Mouse (Mus musculus) myocyte (in vitro differentiated cells): ENCODE results near the gene Disp1. TPM values are rescaled to one million over a fixed set of nuclear protein-coding genes. Genes with fewer than 3 reads are reported as not detected.
A peak's percentile ranks its signal among the peaks of the same experiment; 100 is the strongest.

Experiments
- H3K27me3 ChIP-seq: one replicate; pipeline ENCODE4 v1.6.1; 2011; ENCODE audit not compliant: control insufficient read depth, insufficient read depth, insufficient read length
- H3K36me3 ChIP-seq: one replicate; pipeline ENCODE4 v1.6.1; 2011; ENCODE audit not compliant: control insufficient read depth, insufficient read depth
- H3K4me2 ChIP-seq: one replicate; pipeline ENCODE4 v1.6.1; 2011; ENCODE audit warnings: low read depth, control low read depth
- H3K4me3 ChIP-seq: one replicate; pipeline ENCODE4 v1.5.1; 2011; ENCODE audit warnings: mild to moderate bottlenecking, control low read depth, moderate library complexity
- H3K79me2 ChIP-seq: one replicate; pipeline ENCODE4 v1.6.1; 2011; ENCODE audit not compliant: control insufficient read depth, insufficient read depth
- H3ac ChIP-seq: one replicate; pipeline ENCODE4 v1.6.1; 2011; ENCODE audit not compliant: control insufficient read depth, insufficient read length
- CEBPB ChIP-seq: IDR thresholded peaks from 2 replicates; pipeline ENCODE4 v1.6.1; 2011; ENCODE audit warnings: mild to moderate bottlenecking, moderate library complexity; ENCODE audit not compliant: poor library complexity, insufficient read depth, severe bottlenecking
- E2F4 ChIP-seq: IDR thresholded peaks from one replicate; pipeline ENCODE4 v1.6.1; 2011; ENCODE audit warnings: mild to moderate bottlenecking, control low read depth, moderate library complexity; ENCODE audit not compliant: insufficient read depth
- MAX ChIP-seq: IDR thresholded peaks from one replicate; pipeline ENCODE4 v1.6.1; 2011; ENCODE audit warnings: low read depth, mild to moderate bottlenecking, control low read depth
- MYOD1 ChIP-seq, 3 experiments: IDR thresholded peaks; one replicate each; pipeline ENCODE4 v1.6.1; 2011; ENCODE audit warnings: control low read depth in 2 of 3, low read depth in 2 of 3, mild to moderate bottlenecking in 2 of 3, moderate library complexity in 1 of 3; ENCODE audit not compliant: insufficient read length in 2 of 3, control insufficient read depth in 1 of 3
- MYOG ChIP-seq, 3 experiments: IDR thresholded peaks; one replicate each; pipeline ENCODE4 v1.6.1; 2011; ENCODE audit warnings: control low read depth in 2 of 3, low read depth in 2 of 3, mild to moderate bottlenecking in 2 of 3; ENCODE audit not compliant: insufficient read length in 2 of 3, control insufficient read depth in 1 of 3, insufficient read depth in 1 of 3
- POLR2A ChIP-seq: IDR thresholded peaks from one replicate; pipeline ENCODE4 v1.6.1; 2011; ENCODE audit warnings: low read depth, mild to moderate bottlenecking, control low read depth, moderate library complexity; ENCODE audit not compliant: insufficient read length
- POLR2AphosphoS2 ChIP-seq: IDR thresholded peaks from one replicate; pipeline ENCODE4 v1.6.1; 2011; ENCODE audit warnings: low read depth, control low read depth; ENCODE audit not compliant: insufficient read length
- REST ChIP-seq: IDR thresholded peaks from one replicate; pipeline ENCODE4 v1.6.1; 2011; ENCODE audit warnings: mild to moderate bottlenecking, control low read depth, moderate library complexity; ENCODE audit not compliant: insufficient read depth, insufficient read length
- SRF ChIP-seq: IDR thresholded peaks from one replicate; pipeline ENCODE4 v1.6.1; 2011; ENCODE audit warnings: low read depth; ENCODE audit not compliant: control insufficient read depth, insufficient read length
- TCF12 ChIP-seq: IDR thresholded peaks from one replicate; pipeline ENCODE4 v1.6.1; 2011; ENCODE audit warnings: mild to moderate bottlenecking, control low read depth; ENCODE audit not compliant: poor library complexity, insufficient read depth, severe bottlenecking
- TCF3 ChIP-seq: IDR thresholded peaks from one replicate; pipeline ENCODE4 v1.6.1; 2011; ENCODE audit warnings: low read depth, control low read depth; ENCODE audit not compliant: insufficient read length
- USF1 ChIP-seq: IDR thresholded peaks from one replicate; pipeline ENCODE4 v1.6.1; 2011; ENCODE audit warnings: low read depth, mild to moderate bottlenecking, control low read depth, moderate library complexity
- polyA plus RNA-seq: library from polyadenylated mRNA; unstranded; fragments of >200 nt; fragmentation: generic; extraction: Trizol; gene quantifications from one replicate; pipeline ENCODE4 v1.2.1, GENCODE M21; 2012; ENCODE audit warnings: missing spikeins

Gene Disp1
- polyA plus RNA-seq, 1 experiment, result 23.5 TPM

DNA sequence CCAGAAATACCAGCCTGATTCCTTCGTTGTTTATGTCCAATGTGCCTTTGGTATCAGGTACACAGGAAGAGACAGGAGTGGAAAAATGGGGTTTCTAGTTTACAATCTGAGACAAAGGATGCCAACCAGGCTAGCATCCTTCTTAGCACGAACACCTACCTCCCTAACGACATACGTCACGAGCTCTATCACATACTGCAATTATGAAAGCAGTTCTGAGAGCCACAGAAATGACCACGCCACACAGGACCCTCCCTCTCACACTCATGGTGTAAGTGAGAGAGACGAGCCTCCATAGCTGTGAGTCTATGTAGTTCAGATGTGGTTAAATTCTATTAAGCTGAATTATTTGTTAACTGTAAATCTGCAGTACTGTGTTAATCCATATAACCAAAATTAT, 78.1 kb downstream of the Disp1 start:
- TF ChIP-seq MYOD1 (IDR thresholded peaks at IDR 0.05; ENCODE audit: control insufficient read depth in 1 of 3, insufficient read length in 2 of 3, low read depth in 2 of 3) (no peak), USF1 (no peak), MAX (no peak), REST (no peak), TCF3 (no peak), SRF (no peak), MYOG (IDR thresholded peaks at IDR 0.05; ENCODE audit: control insufficient read depth in 1 of 3, insufficient read depth in 1 of 3, insufficient read length in 2 of 3, low read depth in 2 of 3) (no peak)
- no peak overlapping the region for H3K4me3 ChIP-seq
- H3K36me3 ChIP-seq, result no peaks in the 10 kb centered on the region
- no peaks in the 10 kb centered on the region for H3K27me3 ChIP-seq
- no peak overlapping the region for H3ac ChIP-seq
- no peak overlapping the region for H3K4me2 ChIP-seq
- peaks cover 89% of the 10 kb centered on the region for H3K79me2 ChIP-seq

DNA sequence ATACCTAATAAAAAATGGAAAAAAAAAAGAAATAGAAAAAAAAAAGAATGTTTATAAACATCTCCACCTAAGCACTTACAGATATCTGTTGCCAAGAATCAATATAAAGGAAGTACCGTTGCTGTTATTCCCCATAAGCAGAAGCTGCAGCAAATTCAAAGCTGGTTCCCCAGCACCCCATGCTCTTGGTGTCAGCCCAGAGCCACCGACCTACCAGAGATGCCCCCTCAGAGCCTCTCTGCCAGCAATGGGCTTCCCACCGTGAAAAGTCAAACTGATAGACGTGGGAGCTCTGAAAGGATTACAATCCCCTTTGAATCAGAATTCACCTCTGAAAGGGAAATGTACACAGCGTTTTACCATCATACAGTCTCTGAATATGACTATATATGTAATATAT, 78.8 kb downstream of the Disp1 start:
- Histone ChIP-seq H3ac (no peak overlapping the region), H3K4me3 (no peak overlapping the region), H3K27me3 (no peaks in the 10 kb centered on the region), H3K4me2 (no peak overlapping the region), H3K79me2 (peaks cover 96% of the 10 kb centered on the region), H3K36me3 (no peaks in the 10 kb centered on the region)
- TF ChIP-seq SRF (no peak), CEBPB (no peak), USF1 (no peak), POLR2A (no peak), E2F4 (no peak), POLR2AphosphoS2 (no peak), MYOG (IDR thresholded peaks at IDR 0.05; ENCODE audit: control insufficient read depth in 1 of 3, insufficient read depth in 1 of 3, insufficient read length in 2 of 3, low read depth in 2 of 3) (no peak), TCF12 (no peak), TCF3 (no peak), MAX (no peak), REST (no peak), MYOD1 (IDR thresholded peaks at IDR 0.05; ENCODE audit: control insufficient read depth in 1 of 3, insufficient read length in 2 of 3, low read depth in 2 of 3) (no peak)

DNA sequence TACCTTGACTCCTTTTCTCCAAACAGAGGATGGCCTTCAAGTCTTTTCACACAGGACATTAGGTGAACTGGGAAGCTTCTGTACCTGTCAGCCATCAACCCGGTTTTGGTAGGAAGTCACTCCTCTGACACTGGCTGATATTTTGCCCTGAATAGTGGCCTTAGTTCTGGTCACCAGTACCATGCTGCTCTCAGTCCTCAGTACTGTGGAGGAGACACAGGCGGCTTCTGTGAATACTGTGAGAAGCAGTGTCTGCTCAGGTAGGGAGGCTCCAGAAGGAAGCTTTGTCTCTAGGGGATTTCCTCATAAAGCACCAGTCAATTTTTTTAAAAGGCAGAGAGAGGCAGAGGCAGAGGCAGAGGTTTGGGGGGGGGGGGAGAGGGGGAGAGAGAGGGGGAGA, 80.0 kb downstream of the Disp1 start:
- Histone ChIP-seq H3K4me2 (no peak overlapping the region), H3K4me3 (no peak overlapping the region), H3K27me3 (no peaks in the 10 kb centered on the region), H3ac (no peak overlapping the region), H3K79me2 (peaks cover 100% of the 10 kb centered on the region), H3K36me3 (no peaks in the 10 kb centered on the region)
- no peak for TF ChIP-seq SRF
- TF ChIP-seq REST, result no peak
- no peak for TF ChIP-seq MYOD1 (IDR thresholded peaks at IDR 0.05; ENCODE audit: control insufficient read depth in 1 of 3, insufficient read length in 2 of 3, low read depth in 2 of 3)
- no peak for TF ChIP-seq CEBPB
- TF ChIP-seq POLR2AphosphoS2, result no peak
- no peak for TF ChIP-seq POLR2A
- no peak for TF ChIP-seq E2F4
- TF ChIP-seq TCF3, result no peak
- no peak for TF ChIP-seq MAX
- TF ChIP-seq USF1, result no peak

DNA sequence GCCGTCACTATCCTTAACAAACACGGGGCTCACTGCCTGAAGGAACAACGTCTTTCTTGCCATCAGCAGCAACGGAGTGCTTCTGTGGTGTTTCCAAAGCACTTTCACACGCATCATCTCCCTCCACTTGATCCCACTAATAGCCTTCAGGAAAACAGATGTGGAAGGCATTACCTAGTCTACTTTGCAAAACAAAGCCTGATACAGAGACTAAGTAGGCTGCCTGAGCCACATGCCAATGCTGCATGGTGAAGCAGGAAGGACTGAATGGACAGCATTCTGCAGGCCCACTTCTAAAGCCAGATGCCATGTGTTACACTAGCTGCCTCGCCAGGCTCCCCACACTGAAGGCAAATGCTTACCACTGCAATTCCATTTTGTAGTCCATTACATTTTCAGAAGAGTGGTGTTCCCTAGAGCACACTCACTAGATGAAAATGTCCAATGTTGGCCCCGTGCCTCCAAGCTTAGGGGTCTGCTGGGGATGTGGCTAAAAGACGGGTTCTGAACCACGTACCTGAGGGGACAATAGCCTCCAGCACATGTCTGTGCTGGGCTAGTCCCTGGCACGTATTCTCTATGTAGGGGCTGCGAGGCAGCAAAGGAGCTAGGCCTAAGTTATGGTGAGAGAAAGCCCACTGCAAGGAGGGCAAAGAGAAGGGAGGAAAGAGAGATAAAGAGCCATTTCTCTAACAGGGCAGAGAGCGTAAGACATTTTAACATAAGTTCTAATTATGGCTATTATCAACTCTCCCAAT, 80.6 kb downstream of the Disp1 start:
- no peak overlapping the region for H3K4me2 ChIP-seq
- no peak overlapping the region for H3ac ChIP-seq
- no peak for TF ChIP-seq MYOG (IDR thresholded peaks at IDR 0.05; ENCODE audit: control insufficient read depth in 1 of 3, insufficient read depth in 1 of 3, insufficient read length in 2 of 3, low read depth in 2 of 3)
- TF ChIP-seq SRF, result no peak
- TF ChIP-seq POLR2A, result no peak
- no peak for TF ChIP-seq CEBPB
- no peak for TF ChIP-seq USF1
- TF ChIP-seq MAX, result no peak
- no peak for TF ChIP-seq POLR2AphosphoS2
- TF ChIP-seq REST, result no peak
- no peak for TF ChIP-seq E2F4
- no peak for TF ChIP-seq MYOD1 (IDR thresholded peaks at IDR 0.05; ENCODE audit: control insufficient read depth in 1 of 3, insufficient read length in 2 of 3, low read depth in 2 of 3)
- no peak for TF ChIP-seq TCF12
- H3K4me3 ChIP-seq, result no peak overlapping the region
- H3K79me2 ChIP-seq, result peaks cover 96% of the 10 kb centered on the region
- H3K27me3 ChIP-seq, result no peaks in the 10 kb centered on the region
- no peaks in the 10 kb centered on the region for H3K36me3 ChIP-seq

DNA sequence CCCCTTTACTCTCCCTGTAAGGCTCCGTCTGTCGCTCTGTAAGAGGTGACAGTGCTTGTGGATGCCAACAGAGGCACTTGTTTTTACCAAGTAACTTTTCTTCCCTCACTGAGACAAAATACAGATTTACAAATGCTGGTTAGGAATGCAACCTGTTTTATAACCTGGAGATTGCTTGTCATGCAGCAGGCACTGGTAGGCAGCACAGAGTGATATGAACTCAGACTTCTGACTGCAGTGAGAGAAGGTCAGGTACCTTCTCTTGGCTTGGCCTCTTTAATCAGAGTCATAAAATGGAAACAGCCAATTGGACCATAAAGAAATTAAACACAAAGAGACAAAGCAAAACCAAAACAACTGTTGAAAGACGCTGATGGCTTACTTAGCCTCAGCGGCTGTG, 83.2 kb downstream of the Disp1 start:
- H3K79me2 ChIP-seq, result peaks cover 95% of the 10 kb centered on the region
- H3K4me3 ChIP-seq, result no peak overlapping the region
- no peaks in the 10 kb centered on the region for H3K36me3 ChIP-seq
- no peak for TF ChIP-seq MAX
- TF ChIP-seq POLR2AphosphoS2, result no peak
- TF ChIP-seq E2F4, result no peak
- no peak for TF ChIP-seq MYOD1 (IDR thresholded peaks at IDR 0.05; ENCODE audit: control insufficient read depth in 1 of 3, insufficient read length in 2 of 3, low read depth in 2 of 3)
- TF ChIP-seq USF1, result no peak
- H3K4me2 ChIP-seq, result peak overlapping the region; percentile 34
- no peaks in the 10 kb centered on the region for H3K27me3 ChIP-seq
- H3ac ChIP-seq, result no peak overlapping the region
